Mouse (Mus musculus) kidney, embryonic 16.5 days (tissue): Measurements from ENCODE around the gene 2510009E07Rik. TPM values are rescaled to one million over a fixed set of nuclear protein-coding genes. Genes with fewer than 3 reads are reported as not detected.

Experiments
- ATAC-seq: fragments of 200-750 bp; cut with Nextera tagmentation; 2 replicates; pipeline ENCODE4 v1.8.0; 2017; ENCODE audit warnings: moderate TSS enrichment; ENCODE audit not compliant: low FRiP score, low TSS enrichment
- H3K27ac ChIP-seq: fragments of 300-500 bp; sonication (generic); 2 replicates; pipeline ENCODE4 v1.5.1; 2014; ENCODE audit warnings: low read length
- H3K27me3 ChIP-seq: fragments of 300-500 bp; sonication (generic); 2 replicates; pipeline ENCODE4 v1.6.1; 2014; ENCODE audit warnings: low read length, control low read depth, mixed read lengths; ENCODE audit not compliant: insufficient read depth
- H3K36me3 ChIP-seq: fragments of 300-500 bp; sonication (generic); 2 replicates; pipeline ENCODE4 v1.6.1; 2014; ENCODE audit warnings: low read length, control low read depth, mixed read lengths; ENCODE audit not compliant: insufficient read depth
- H3K4me1 ChIP-seq: fragments of 300-500 bp; sonication (generic); 2 replicates; pipeline ENCODE4 v1.6.1; 2014; ENCODE audit warnings: low read length, control low read depth, mixed read lengths; ENCODE audit not compliant: insufficient read depth
- H3K4me2 ChIP-seq: fragments of 300-500 bp; sonication (generic); replicated peaks from 2 replicates; pipeline ENCODE4 v1.6.1; 2014; ENCODE audit warnings: low read depth, low read length
- H3K4me3 ChIP-seq: fragments of 300-500 bp; sonication (generic); 2 replicates; pipeline ENCODE4 v1.5.1; 2014; ENCODE audit warnings: mild to moderate bottlenecking, low read length
- H3K9ac ChIP-seq: fragments of 300-500 bp; sonication (generic); replicated peaks from 2 replicates; pipeline ENCODE4 v1.6.1; 2014; ENCODE audit warnings: low read length
- H3K9me3 ChIP-seq: fragments of 300-500 bp; sonication (generic); 2 replicates; pipeline ENCODE4 v1.6.1; 2016; ENCODE audit warnings: low read length, control low read depth
- WGBS: fragments of 180-500 bp; shearing (Covaris S2); extraction: QIAGEN DNeasy Blood & Tissue Kit; methylation state at CpG from one replicate; pipeline ENCODE4 v1.1.7; 2014; 5-methylcytosine and 5-hydroxymethylcytosine counted together
- polyA plus RNA-seq: library from polyadenylated mRNA; unstranded; fragments of >200 nt; fragmentation: Nextera tagmentation; extraction: Ambion mirVana; gene quantifications from 2 replicates; pipeline ENCODE4 v1.2.1, GENCODE M21; 2015

Gene 2510009E07Rik
- polyA plus RNA-seq, 1 experiment from 2014 or later = 16.4 TPM

GRCm38 (mm10) chr16:21604354-21604753 is 90.1 kb downstream of the 2510009E07Rik start:
- Histone ChIP-seq H3K36me3 (no peaks in the 10 kb centered on the region), H3K9ac (no peak overlapping the region), H3K4me3 (no peak overlapping the region), H3K4me1 (peaks cover 16% of the 10 kb centered on the region), H3K27ac (no peak overlapping the region), H3K9me3 (no peaks in the 10 kb centered on the region), H3K4me2 (no peak overlapping the region), H3K27me3 (no peaks in the 10 kb centered on the region)
- peak; percentile 74; the same call in 1 of the 2 replicates for ATAC-seq
- WGBS = 68% methylated on average over 6 of the region's 6 CpGs

Other genes with a start within 250 kb of the 2510009E07Rik start
- gene Ehhadh, start 93.1 kb upstream of the 2510009E07Rik start, polyA plus RNA-seq = 5.6 and 6.7 TPM in 2 replicates
- 1.0 and 1.2 TPM in 2 replicates for gene Map3k13, start 99.7 kb upstream of the 2510009E07Rik start, polyA plus RNA-seq